Mouse (Mus musculus) spleen, embryonic (tissue): ENCODE measurements at regions not wholly inside any gene's neighbourhood (a gene's known extent, or its start where the extent isn't known, plus 50 kb on each side); places are given as distances from the start of the nearest gene placed in this dataset.

Source experiments
- CTCF ChIA-PET: fragments of 350-600 bp; sonication (Branson Sonifier 250); formaldehyde crosslinking; loops from one replicate; lab custom pipeline; 2022; lab: Charles Lee

GRCm38 (mm10) chr4:95105424-95105823 lies 53.4 kb upstream of the Jun start:
- CTCF ChIA-PET, result interaction anchor here (0.5 kb wide), 1 partner anchor 118 kb away, joined by 6 read pairs; no protein-coding TSS in a partner anchor

DNA sequence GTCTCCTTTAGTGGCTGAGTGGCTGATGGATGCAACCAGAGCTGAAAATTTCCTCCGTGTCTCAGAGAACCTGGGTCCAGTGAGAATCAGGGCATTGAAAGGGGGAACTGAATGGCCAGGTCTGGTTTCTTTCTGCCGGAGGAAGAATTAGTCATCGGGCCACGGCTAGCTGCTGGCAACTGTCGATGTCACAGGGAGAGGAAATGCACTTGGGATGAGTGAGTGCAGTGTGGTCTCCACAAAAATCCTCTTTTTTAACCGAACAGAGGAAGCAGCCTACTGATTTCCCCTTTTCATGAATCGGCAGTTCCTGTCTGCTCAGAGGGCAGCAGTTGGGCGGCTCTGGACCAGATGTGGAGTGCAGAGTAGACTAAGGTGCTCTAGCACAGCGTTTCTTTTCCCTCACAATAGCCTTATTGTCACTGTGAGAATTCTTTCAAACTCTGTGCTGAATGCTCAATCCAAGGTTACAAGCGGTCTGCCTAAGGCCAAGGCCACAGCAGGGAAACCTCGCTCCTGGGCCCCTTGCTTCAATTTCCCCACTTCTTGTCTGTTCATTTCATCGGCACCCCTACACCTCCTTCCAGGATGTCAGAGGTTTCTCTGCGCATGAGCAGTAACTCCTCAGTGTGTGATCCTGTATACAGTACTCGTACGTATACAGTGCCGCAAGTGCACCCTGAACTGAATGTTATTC lies 54.1 kb upstream of the Jun start:
- CTCF ChIA-PET, result interaction anchor here (0.5 to 0.6 kb wide), 2 partner anchors 118 to 166 kb away, joined by 3 to 6 read pairs; no protein-coding TSS in a partner anchor

DNA sequence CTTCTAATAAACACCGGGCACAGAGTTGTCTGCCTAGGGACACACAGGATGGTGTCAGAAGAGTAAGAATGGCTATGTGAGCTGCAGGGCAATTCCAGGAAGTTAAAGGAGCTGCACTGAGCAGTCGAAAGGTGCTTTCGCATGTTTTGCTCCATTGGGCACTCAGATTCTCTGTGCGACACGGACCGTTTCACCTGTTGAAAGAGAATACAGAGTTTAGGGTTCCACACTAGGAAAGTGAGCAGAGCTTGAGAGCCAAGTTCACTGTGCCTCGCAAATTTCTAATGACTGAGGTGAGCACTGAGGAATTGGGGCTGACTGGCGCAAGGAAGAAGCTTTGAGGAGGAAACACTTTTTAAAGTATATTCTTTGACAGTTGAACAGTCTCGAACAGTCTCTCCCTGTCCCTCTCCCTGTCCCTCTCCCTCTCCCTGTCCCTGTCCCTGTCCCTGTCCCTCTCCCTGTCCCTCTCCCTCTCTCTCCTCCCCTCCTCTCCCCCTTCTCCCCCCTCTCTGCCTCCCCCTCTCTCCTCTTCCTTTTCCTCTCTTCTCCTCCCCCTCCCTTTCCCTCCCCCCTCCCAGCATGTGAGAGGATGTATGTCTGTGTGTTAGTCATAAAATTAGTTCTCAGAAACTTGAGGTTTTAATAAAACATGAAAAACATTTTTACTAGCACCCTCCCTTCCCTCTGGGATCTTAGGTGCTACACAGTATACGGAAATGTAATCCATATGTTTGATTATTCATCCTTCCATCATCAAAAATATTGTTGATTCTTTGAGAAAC lies 55.1 kb upstream of the Jun start:
- CTCF ChIA-PET, result no interaction called here

GRCm38 (mm10) chr4:95108811-95109210 lies 56.8 kb upstream of the Jun start:
- CTCF ChIA-PET, result no interaction called here

- CTCF ChIA-PET, result interaction anchor here (0.7 kb wide), 1 partner anchor 207 kb away, joined by 9 read pairs; no protein-coding TSS in a partner anchor
Observed at GRCm38 (mm10) chr4:95110828-95111227, 58.8 kb upstream of the Jun start.

GRCm38 (mm10) chr4:95117158-95117681 lies 65.2 kb upstream of the Jun start:
- CTCF ChIA-PET, result no interaction called here

GRCm38 (mm10) chr4:95120876-95121275 lies 68.9 kb upstream of the Jun start:
- CTCF ChIA-PET, result interaction anchor here (1.1 kb wide), 1 partner anchor 728 kb away, joined by 7 read pairs; no protein-coding TSS in a partner anchor

DNA sequence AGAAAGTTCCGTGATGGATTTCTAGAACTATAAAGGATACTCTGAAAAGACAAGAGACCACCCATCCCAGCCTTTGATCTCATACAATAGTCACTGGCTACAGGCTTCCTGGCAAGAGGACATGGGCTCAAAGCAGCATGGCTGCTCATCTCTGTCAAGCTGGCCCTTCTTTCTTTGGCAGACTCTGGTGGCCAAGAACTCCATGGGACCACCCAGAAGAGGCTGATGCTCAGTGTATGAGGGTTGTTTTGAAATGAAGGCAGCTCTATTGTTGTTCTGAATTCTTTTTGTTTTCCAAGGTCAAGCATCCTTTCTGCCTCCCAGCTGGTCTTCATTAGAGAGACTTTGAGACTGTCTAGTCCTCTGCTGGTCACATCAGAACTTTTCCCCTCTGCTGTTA lies 73.3 kb upstream of the Jun start:
- CTCF ChIA-PET, result no interaction called here

- CTCF ChIA-PET, result no interaction called here
Observed at GRCm38 (mm10) chr4:95127970-95128369, 75.9 kb upstream of the Jun start.

DNA sequence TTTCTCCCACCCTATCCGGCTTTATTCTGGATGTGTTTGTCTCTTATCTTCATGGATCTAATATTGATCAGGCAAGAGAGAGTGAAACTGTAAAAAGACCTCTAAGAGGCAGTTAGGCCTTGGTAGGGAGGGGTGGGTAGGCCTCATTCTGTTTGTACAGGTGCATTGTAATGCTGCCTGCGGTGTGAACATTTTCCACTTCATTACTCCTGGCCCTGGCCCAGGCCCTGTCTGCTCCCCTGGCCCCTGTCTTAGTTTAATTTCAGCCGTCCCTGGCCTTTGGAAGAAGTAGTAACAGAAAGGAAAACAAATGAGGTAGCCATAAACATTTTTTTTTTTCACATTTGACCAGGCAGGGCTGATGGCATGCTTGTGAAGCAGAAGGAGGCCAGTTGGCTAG lies 81.8 kb upstream of the Jun start:
- CTCF ChIA-PET, result interaction anchor here (0.6 kb wide), 1 partner anchor 344 kb away, joined by 3 read pairs; no protein-coding TSS in a partner anchor

- CTCF ChIA-PET, result interaction anchor here (0.6 kb wide), 1 partner anchor 343 kb away, joined by 3 read pairs; no protein-coding TSS in a partner anchor
Observed at GRCm38 (mm10) chr4:95134611-95135010, 82.6 kb upstream of the Jun start.

DNA sequence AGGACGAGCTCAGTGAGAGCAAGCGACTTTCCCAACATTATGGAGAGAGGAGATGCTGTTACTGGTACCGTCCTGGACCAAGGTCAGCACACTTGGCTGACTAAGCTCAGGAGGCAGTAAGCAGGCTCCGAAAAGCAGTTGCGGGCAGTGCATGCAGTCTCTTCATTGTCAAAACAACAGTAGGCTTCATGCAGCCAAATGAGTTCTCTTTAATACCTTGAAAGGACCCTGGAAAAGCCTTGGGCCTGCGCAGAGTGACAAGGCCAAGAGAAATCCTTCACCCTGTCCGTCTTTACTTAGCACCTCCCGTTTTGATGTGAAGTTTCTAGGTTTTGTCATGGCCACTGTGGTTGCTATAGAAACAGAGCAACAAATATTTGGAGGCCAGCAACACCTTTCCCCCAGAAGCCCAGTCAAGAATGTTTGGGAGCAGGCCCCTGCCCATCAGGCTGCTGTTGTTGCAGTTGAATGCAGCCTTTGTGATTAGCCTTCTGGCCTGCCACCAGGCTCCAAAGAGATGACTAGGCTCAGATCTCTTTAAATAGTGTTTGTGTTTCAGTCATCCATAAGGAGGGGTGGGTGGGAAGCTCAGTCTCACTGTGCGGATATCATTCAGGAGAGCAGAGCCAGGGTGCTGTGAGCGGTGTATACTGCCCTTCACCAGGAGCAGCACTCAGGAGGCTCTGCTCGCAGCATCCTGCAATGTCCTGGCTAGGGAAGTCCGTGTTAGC lies 85.6 kb upstream of the Jun start:
- CTCF ChIA-PET, result no interaction called here

DNA sequence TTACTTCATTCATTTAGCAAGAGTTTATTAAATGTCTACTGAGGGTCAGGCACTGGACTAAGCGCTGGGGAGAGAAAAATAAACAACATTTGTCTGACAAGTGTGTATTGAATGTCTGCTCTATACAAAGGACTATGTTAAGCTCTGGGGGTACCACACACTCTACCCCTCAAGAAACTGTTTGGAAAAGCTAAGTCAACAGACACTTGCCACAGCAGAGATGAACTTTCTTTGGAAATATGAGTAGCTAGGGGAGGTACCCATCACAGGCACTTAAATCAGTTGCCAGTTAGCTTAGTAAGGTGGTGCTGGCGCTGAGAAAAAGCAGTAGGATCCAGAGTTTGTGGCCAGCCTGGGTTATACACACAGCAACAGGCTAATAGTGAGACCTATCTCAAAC lies 86.7 kb upstream of the Jun start:
- CTCF ChIA-PET, result no interaction called here

DNA sequence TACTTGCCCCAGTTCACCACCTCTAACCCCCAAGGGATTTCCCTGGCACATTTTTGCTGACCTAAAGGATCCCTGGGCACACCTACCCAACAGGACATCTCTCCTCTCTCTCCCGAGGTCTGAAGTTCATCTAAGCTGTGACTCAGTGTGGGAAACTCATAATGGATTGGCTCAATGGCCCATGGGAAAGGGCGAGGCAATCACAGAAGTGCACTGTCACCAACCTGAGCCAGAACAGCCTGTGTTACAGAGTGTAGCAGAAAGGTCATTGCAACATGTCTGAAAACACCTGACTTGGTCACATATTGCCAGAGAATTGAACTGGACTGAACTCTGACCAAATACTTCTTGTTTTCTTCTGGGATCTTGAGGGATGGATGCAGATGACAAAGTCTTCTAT lies 89.2 kb upstream of the Jun start:
- CTCF ChIA-PET, result no interaction called here

GRCm38 (mm10) chr4:95143130-95143529 lies 91.1 kb upstream of the Jun start:
- CTCF ChIA-PET, result no interaction called here

DNA sequence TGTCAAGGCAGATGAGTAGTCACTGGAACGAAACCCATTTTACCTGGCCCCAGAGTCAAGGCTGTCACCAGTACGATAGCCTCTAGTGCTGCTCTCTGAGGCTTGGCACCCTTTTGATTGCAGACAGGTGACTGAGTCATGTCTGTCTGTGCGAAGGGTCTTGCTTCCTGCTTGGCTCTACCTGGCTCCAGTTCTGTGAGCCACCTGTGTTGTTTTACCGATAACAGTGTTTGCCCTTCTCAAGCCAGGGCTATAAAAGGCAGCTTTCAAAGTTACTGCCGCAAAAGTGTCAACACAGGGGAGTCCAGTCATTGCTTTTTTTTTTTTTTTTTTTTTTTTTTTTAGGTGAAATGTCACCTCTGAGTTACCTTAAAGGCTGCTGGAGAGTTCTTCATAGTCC lies 91.6 kb upstream of the Jun start:
- CTCF ChIA-PET, result no interaction called here

GRCm38 (mm10) chr4:95144440-95144839 lies 92.4 kb upstream of the Jun start:
- CTCF ChIA-PET, result interaction anchor here (0.6 kb wide), 1 partner anchor 504 kb away, joined by 3 read pairs; no protein-coding TSS in a partner anchor

DNA sequence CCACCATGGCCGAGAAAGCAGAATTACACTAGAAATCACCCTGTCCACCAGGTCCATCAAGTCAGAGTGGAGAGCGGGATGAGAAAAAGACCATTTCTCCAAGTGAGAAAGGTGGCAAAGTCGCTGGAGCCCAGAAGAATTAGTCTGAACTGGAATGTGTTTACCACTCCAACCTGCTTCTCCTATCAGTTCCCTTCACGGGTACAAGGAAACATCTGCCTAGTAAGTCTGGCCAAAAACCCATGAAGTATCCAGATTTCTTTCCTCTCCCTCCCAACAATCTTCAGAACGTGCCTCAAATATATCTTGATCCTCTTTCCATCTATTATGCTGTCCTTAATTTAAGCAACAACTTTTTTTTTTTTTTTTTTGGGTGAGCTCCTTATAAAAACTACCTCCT lies 94.2 kb upstream of the Jun start:
- CTCF ChIA-PET, result no interaction called here

DNA sequence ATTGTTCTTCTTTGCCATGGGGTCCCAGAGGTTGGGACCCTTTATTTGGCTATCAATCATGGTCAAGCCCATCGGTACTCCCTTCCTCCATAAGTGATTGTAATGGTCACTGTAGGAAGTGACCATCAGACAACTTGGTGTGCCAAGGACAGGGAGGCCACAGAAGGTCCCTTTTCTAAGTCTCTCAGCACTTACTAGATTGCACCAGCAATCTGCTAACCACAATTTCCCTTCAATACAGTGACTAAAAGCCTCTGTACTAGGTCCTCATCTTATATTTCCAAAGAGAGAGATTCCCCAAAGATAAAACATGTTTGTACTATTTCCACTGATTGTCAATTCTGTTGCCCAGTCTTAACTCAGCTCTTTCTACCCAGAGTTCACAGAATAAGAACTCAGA lies 96.6 kb upstream of the Jun start:
- CTCF ChIA-PET, result no interaction called here

- CTCF ChIA-PET, result no interaction called here
Observed at GRCm38 (mm10) chr4:95151678-95152077, 99.7 kb upstream of the Jun start.

- CTCF ChIA-PET, result no interaction called here
Observed at GRCm38 (mm10) chr4:95152431-95153115, 100.6 kb upstream of the Jun start.
